In genomic region chr17:74527729-74528607, GRCm38 (mm10) we compare ENCODE assay signal across 8 mouse cellular contexts. TPM values are rescaled to one million over a fixed set of nuclear protein-coding genes. Genes with fewer than 3 reads are reported as not detected.
DNase-seq lines count a peak whose midpoint lies in the region; ATAC-seq and TF ChIP-seq lines count a peak whose summit lies in the region.

TSS of gene Birc6 (plus strand) at chr17:74528295.

- no peaks in the 10 kb centered on the region for H3K36me3 ChIP-seq in megakaryocyte, embryonic 14.5 days (replicated peaks; ENCODE audit: low read length)

- peak; percentile 100 for DNase-seq in gastrocnemius, adult 8-10 months (ENCODE audit: low spot score in 2 of 2)
- peak; percentile 96 for DNase-seq in hindlimb bud, embryonic 11.5 days (ENCODE audit: extremely low spot score, low read depth, low spot score)
- DNase-seq in left cerebral cortex, adult 8-10 months (ENCODE audit: low spot score in 2 of 2) = peak; percentile 98 to 100
- DNase-seq in right cerebral cortex, postnatal 10 days (ENCODE audit: low spot score in 2 of 2) = peak; percentile 100
- peak; percentile 99 for DNase-seq in urinary bladder, postnatal 25 days (ENCODE audit: low spot score)

- no peak for TF ChIP-seq CTCF in cortical plate, adult 2 months (IDR thresholded peaks at IDR 0.05; ENCODE audit: extremely low read depth, insufficient read depth, low read length)

- TF ChIP-seq POLR2A in cortical plate, adult 2 months (IDR thresholded peaks at IDR 0.05; ENCODE audit: extremely low read depth, insufficient read depth, low read length) = peak; percentile 97

- H3K4me1 ChIP-seq in cortical plate, adult 2 months (ENCODE audit: control insufficient read depth, insufficient read depth, low read length) = peaks cover 4% of the 10 kb centered on the region; the same call in 1 of the 2 replicates
- H3K4me1 ChIP-seq in megakaryocyte, embryonic 14.5 days = peaks cover 45% of the 10 kb centered on the region

- peak; percentile 87 for ATAC-seq in activated CD4-positive, CD25-positive, alpha-beta regulatory T cell, adult 4 months

- H3K27me3 ChIP-seq in megakaryocyte, embryonic 14.5 days (replicated peaks) = no peaks in the 10 kb centered on the region

- peaks cover 1% of the 10 kb centered on the region; the same call in 1 of the 2 replicates for H3K9me3 ChIP-seq in megakaryocyte, embryonic 14.5 days

- peak within 1 kb of the TSS; percentile 81 for H3K4me3 ChIP-seq in cortical plate, adult 2 months (ENCODE audit: insufficient read depth, low read length)
- H3K4me3 ChIP-seq in megakaryocyte, embryonic 14.5 days (replicated peaks) = peak within 1 kb of the TSS; percentile 99

- peak within 1 kb of the TSS; percentile 80 for H3K27ac ChIP-seq in cortical plate, adult 2 months (ENCODE audit: insufficient read depth, low read length)

RNA-seq across cellular contexts. Expression of gene Birc6, which starts in this region (rescaled TPM):
- polyA plus RNA-seq in activated CD4-positive, CD25-positive, alpha-beta regulatory T cell, adult 4 months (2017; shearing (Covaris generic)) = 100 to 1,000 TPM; 135 to 257 TPM
- polyA plus RNA-seq in cortical plate, adult 2 months (2012; rRNA removed) = 96.1 and 98.6 TPM in 2 replicates
- total RNA-seq in gastrocnemius, adult 8-10 months (2022) = 10 to 100 TPM; 56.9 to 74.8 (median 60.7) TPM
- total RNA-seq in left cerebral cortex, adult 8-10 months (2022) = 100 to 1,000 TPM; 107 to 134 (median 116) TPM
- 10.0 and 17.7 TPM in 2 replicates for polyA plus RNA-seq in megakaryocyte, embryonic 14.5 days (2012; ENCODE audit: insufficient read depth, low replicate concordance)

Comparison
In these comparisons a context has a peak if more than half of its experiments do, and no peak if none do; other contexts are left out.
1. Peak in every context shown above with its lines: DNase-seq, ATAC-seq, H3K4me3 ChIP-seq and H3K27ac ChIP-seq.